24 mouse cellular contexts compared by ENCODE assay signal in genomic region chr12:13157666-13158381, GRCm38 (mm10).
A peak's percentile ranks its signal among the peaks of the same experiment; 100 is the strongest.
DNase-seq lines count a peak whose midpoint lies in the region; ATAC-seq and TF ChIP-seq lines count a peak whose summit lies in the region.
"Had no signal": no experiment of that assay in that cellular context is flagged by ENCODE, and none has a peak within 500 bp of the region (broad histone marks: within the 10 kb centered on the region; RNA-seq: fewer than 3 reads in every experiment).

No protein-coding gene starts in this region.

- no peaks in the 10 kb centered on the region for H3K9me3 ChIP-seq in hindbrain, embryonic 10.5 days
- H3K9me3 ChIP-seq in hindbrain, postnatal 0 days (ENCODE audit: low read length), result no peaks in the 10 kb centered on the region
- no peaks in the 10 kb centered on the region for H3K9me3 ChIP-seq in embryonic facial prominence, embryonic 13.5 days
- no peaks in the 10 kb centered on the region for H3K9me3 ChIP-seq in limb, embryonic 15.5 days
- H3K9me3 ChIP-seq: forebrain, embryonic 12.5 days; heart, embryonic 13.5 days; hindbrain, embryonic 13.5 days; liver, embryonic 12.5 days; neural tube, embryonic 15.5 days; stomach, embryonic 15.5 days had no signal

- TF ChIP-seq CTCF in hindbrain, postnatal 0 days (IDR thresholded peaks at IDR 0.05; ENCODE audit: low read depth), result no peak

- 60% methylated on average over 7 of the region's 7 CpGs for WGBS in hindbrain, embryonic 10.5 days
- WGBS in hindbrain, postnatal 0 days, result 73% methylated on average over 7 of the region's 7 CpGs
- whole genome bisulfite sequencing in embryonic facial prominence, embryonic 13.5 days, result 28% methylated on average over 7 of the region's 7 CpGs
- 24% methylated on average over 7 of the region's 7 CpGs for WGBS in limb, embryonic 15.5 days

- no peaks in the 10 kb centered on the region for H3K27me3 ChIP-seq in hindbrain, embryonic 10.5 days (ENCODE audit: insufficient read depth, poor library complexity, severe bottlenecking)
- no peaks in the 10 kb centered on the region for H3K27me3 ChIP-seq in hindbrain, postnatal 0 days (ENCODE audit: insufficient read depth, low read length)
- H3K27me3 ChIP-seq in embryonic facial prominence, embryonic 13.5 days, result no peaks in the 10 kb centered on the region
- H3K27me3 ChIP-seq in limb, embryonic 15.5 days, result peaks cover 14% of the 10 kb centered on the region; the same call in 1 of the 2 replicates
- H3K27me3 ChIP-seq: hindbrain, embryonic 13.5 days; liver, embryonic 12.5 days; neural tube, embryonic 15.5 days; stomach, embryonic 15.5 days had no signal

- H3K36me3 ChIP-seq in hindbrain, embryonic 10.5 days, result no peaks in the 10 kb centered on the region
- no peaks in the 10 kb centered on the region for H3K36me3 ChIP-seq in hindbrain, postnatal 0 days (ENCODE audit: insufficient read depth, low read length)
- H3K36me3 ChIP-seq in embryonic facial prominence, embryonic 13.5 days, result no peaks in the 10 kb centered on the region
- H3K36me3 ChIP-seq in limb, embryonic 15.5 days, result no peaks in the 10 kb centered on the region
- H3K36me3 ChIP-seq: forebrain, embryonic 12.5 days; heart, embryonic 13.5 days; hindbrain, embryonic 13.5 days; liver, embryonic 12.5 days; neural tube, embryonic 15.5 days; stomach, embryonic 15.5 days had no signal

- H3K4me1 ChIP-seq in hindbrain, embryonic 10.5 days (replicated peaks), result peaks cover 24% of the 10 kb centered on the region
- no peaks in the 10 kb centered on the region for H3K4me1 ChIP-seq in hindbrain, postnatal 0 days (ENCODE audit: insufficient read depth, low read length)
- peaks cover 20% of the 10 kb centered on the region for H3K4me1 ChIP-seq in embryonic facial prominence, embryonic 13.5 days
- H3K4me1 ChIP-seq in limb, embryonic 15.5 days, result peaks cover 14% of the 10 kb centered on the region
- H3K4me1 ChIP-seq: heart, embryonic 13.5 days; liver, embryonic 12.5 days; stomach, embryonic 15.5 days had no signal

- H3K4me3 ChIP-seq in hindbrain, embryonic 10.5 days, result no peak overlapping the region
- H3K4me3 ChIP-seq in hindbrain, postnatal 0 days (ENCODE audit: low read length), result no peak overlapping the region
- H3K4me3 ChIP-seq in embryonic facial prominence, embryonic 13.5 days, result no peak overlapping the region
- H3K4me3 ChIP-seq in limb, embryonic 15.5 days, result no peak overlapping the region
- H3K4me3 ChIP-seq: forebrain, embryonic 12.5 days; heart, embryonic 13.5 days; hindbrain, embryonic 13.5 days; liver, embryonic 12.5 days; neural tube, embryonic 15.5 days; stomach, embryonic 15.5 days had no signal

- 0 out of 2 replicates have a peak overlapping the region, but pooled peaks have one; percentile 40 for H3K27ac ChIP-seq in hindbrain, embryonic 10.5 days
- no peak overlapping the region for H3K27ac ChIP-seq in hindbrain, postnatal 0 days
- H3K27ac ChIP-seq in embryonic facial prominence, embryonic 13.5 days, result peak overlapping the region; percentile 76
- H3K27ac ChIP-seq in limb, embryonic 15.5 days, result peak overlapping the region; percentile 43; the same call in 1 of the 2 replicates
- H3K27ac ChIP-seq: forebrain, embryonic 12.5 days; heart, embryonic 13.5 days; hindbrain, embryonic 13.5 days; liver, embryonic 12.5 days; neural tube, embryonic 15.5 days; stomach, embryonic 15.5 days had no signal

- no peak overlapping the region for H3K9ac ChIP-seq in hindbrain, postnatal 0 days (replicated peaks; ENCODE audit: low read length)
- H3K9ac ChIP-seq in embryonic facial prominence, embryonic 13.5 days, result no peak overlapping the region
- no peak overlapping the region for H3K9ac ChIP-seq in limb, embryonic 15.5 days
- H3K9ac ChIP-seq: forebrain, embryonic 12.5 days; heart, embryonic 13.5 days; hindbrain, embryonic 13.5 days; liver, embryonic 12.5 days; neural tube, embryonic 15.5 days; stomach, embryonic 15.5 days had no signal

- no peak for DNase-seq in hindbrain, embryonic 10.5 days (ENCODE audit: low spot score)
- no peak for DNase-seq in hindbrain, postnatal 0 days (ENCODE audit: low spot score)
- peak; percentile 53 for DNase-seq in hindlimb bud, embryonic 11.5 days (ENCODE audit: extremely low spot score, low read depth, low spot score)
- no peak for DNase-seq in MN1 (ENCODE audit: low spot score)
- no peak for DNase-seq in adrenal gland, postnatal 4 days (ENCODE audit: low spot score in 2 of 2)
- DNase-seq: adrenal gland, adult 8-10 months; cerebellum, adult 8-10 months; heart, postnatal 14 days; kidney, adult 9 months; lung, adult 18-20 months; right cerebral cortex, adult 18-20 months; right cerebral cortex, postnatal 4 days; thymus, adult 2 months; thymus, postnatal 4 days had no signal

- H3K4me2 ChIP-seq in hindbrain, postnatal 0 days (ENCODE audit: low read depth, low read length), result no peak overlapping the region
- H3K4me2 ChIP-seq in embryonic facial prominence, embryonic 13.5 days, result no peak overlapping the region; the same call in 1 of the 2 replicates
- H3K4me2 ChIP-seq in limb, embryonic 15.5 days, result no peak overlapping the region
- H3K4me2 ChIP-seq: forebrain, embryonic 12.5 days; heart, embryonic 13.5 days; hindbrain, embryonic 13.5 days; liver, embryonic 12.5 days; midbrain, embryonic 11.5 days; neural tube, embryonic 15.5 days; stomach, embryonic 15.5 days had no signal

- ATAC-seq in hindbrain, postnatal 0 days, result no peak
- ATAC-seq in embryonic facial prominence, embryonic 13.5 days (ENCODE audit: insufficient number of reproducible peaks, insufficient read depth, low FRiP score, low TSS enrichment, low read depth), result peak; percentile 57; the same call in 1 of the 2 replicates
- ATAC-seq in limb, embryonic 15.5 days (ENCODE audit: insufficient number of reproducible peaks, low FRiP score, low TSS enrichment, low read depth), result 0 out of 2 replicates have a peak, but pooled peaks have one; percentile 52
- ATAC-seq: activated CD4-positive, CD25-positive, alpha-beta regulatory T cell, adult 4 months; liver, embryonic 12.5 days had no signal
